Mouse (Mus musculus): ENCODE measurements around the gene Srrm2.

GRCm38 (mm10) chr17:23770493-23770892 is 19.8 kb upstream of the Srrm2 start:
- TF ChIP-seq CTCF (IDR thresholded peaks at IDR 0.05; ENCODE audit: control insufficient read depth, insufficient read depth, low read length) (no peak), POLR2A (IDR thresholded peaks at IDR 0.05; ENCODE audit: borderline replicate concordance, control insufficient read depth, low read depth, low read length) (no peak)
